Mouse (Mus musculus) heart, postnatal 0 days (tissue): Measurements from ENCODE around the gene Nfe2. TPM values are rescaled to one million over a fixed set of nuclear protein-coding genes. Genes with fewer than 3 reads are reported as not detected.
A peak's percentile ranks its signal among the peaks of the same experiment; 100 is the strongest.

Experiments
- ATAC-seq: fragments of 200-750 bp; cut with Nextera tagmentation; 2 replicates; pipeline ENCODE4 v1.8.0; 2017; ENCODE audit warnings: low read depth, moderate number of reproducible peaks, moderate library complexity; ENCODE audit not compliant: insufficient read depth
- DNase-seq: peaks from one replicate; pipeline ENCODE4 v3.0.0-alpha.2; 2016; ENCODE audit warnings: low spot score
- H3K27ac ChIP-seq: fragments of 300-500 bp; sonication (generic); 2 replicates; pipeline ENCODE4 v1.5.1; 2014; ENCODE audit warnings: low read depth, mild to moderate bottlenecking
- H3K27me3 ChIP-seq: fragments of 300-500 bp; sonication (generic); 2 replicates; pipeline ENCODE4 v1.6.1; 2014; ENCODE audit warnings: low read length, mixed read lengths; ENCODE audit not compliant: control insufficient read depth, insufficient read depth
- H3K36me3 ChIP-seq: fragments of 300-500 bp; sonication (generic); replicated peaks from 2 replicates; pipeline ENCODE4 v1.6.1; 2014; ENCODE audit warnings: low read length, mixed read lengths; ENCODE audit not compliant: control insufficient read depth, insufficient read depth
- H3K4me1 ChIP-seq: fragments of 300-500 bp; sonication (generic); 2 replicates; pipeline ENCODE4 v1.6.1; 2014; ENCODE audit warnings: antibody characterized with exemption; ENCODE audit not compliant: control insufficient read depth, insufficient read depth
- H3K4me2 ChIP-seq: fragments of 300-500 bp; sonication (generic); 2 replicates; pipeline ENCODE4 v1.6.1; 2014; ENCODE audit warnings: low read depth, mild to moderate bottlenecking, low read length, moderate library complexity
- H3K4me3 ChIP-seq: fragments of 300-500 bp; sonication (generic); 2 replicates; pipeline ENCODE4 v1.5.1; 2014; ENCODE audit warnings: low read depth, low read length
- H3K9ac ChIP-seq: fragments of 300-500 bp; sonication (generic); replicated peaks from 2 replicates; pipeline ENCODE4 v1.6.1; 2014; ENCODE audit warnings: low read depth, low read length, mixed read lengths
- H3K9me3 ChIP-seq: fragments of 300-500 bp; sonication (generic); replicated peaks from 2 replicates; pipeline ENCODE4 v1.6.1; 2016; ENCODE audit warnings: low read length; ENCODE audit not compliant: control insufficient read depth
- CTCF ChIP-seq: IDR thresholded peaks from 2 replicates; pipeline ENCODE4 v1.5.1; 2016; ENCODE audit warnings: antibody characterized with exemption, control low read depth, low read depth
- EP300 ChIP-seq: IDR thresholded peaks from 2 replicates; pipeline ENCODE4 v1.6.1; 2016; ENCODE audit warnings: antibody characterized with exemption, low read depth
- WGBS: fragments of 180-500 bp; shearing (Covaris S2); extraction: QIAGEN DNeasy Blood & Tissue Kit; methylation state at CpG from one replicate; pipeline ENCODE4 v1.1.7; 2014; 5-methylcytosine and 5-hydroxymethylcytosine counted together
- polyA plus RNA-seq: library from polyadenylated mRNA; unstranded; fragments of >200 nt; fragmentation: Nextera tagmentation; extraction: Ambion mirVana; gene quantifications from 2 replicates; pipeline ENCODE4 v1.2.1, GENCODE M21; 2015
- total RNA-seq: library from RNA; depleted of rRNA; stranded (reverse); fragments of >200 nt; gene quantifications from 2 replicates; pipeline ENCODE4 v1.2.3, GENCODE M21; 2014; ENCODE audit warnings: low replicate concordance

Nfe2 gene
- total and polyA plus RNA-seq, 2 experiments from 2014 or later, result 1.2 to 1.9 TPM

DNA sequence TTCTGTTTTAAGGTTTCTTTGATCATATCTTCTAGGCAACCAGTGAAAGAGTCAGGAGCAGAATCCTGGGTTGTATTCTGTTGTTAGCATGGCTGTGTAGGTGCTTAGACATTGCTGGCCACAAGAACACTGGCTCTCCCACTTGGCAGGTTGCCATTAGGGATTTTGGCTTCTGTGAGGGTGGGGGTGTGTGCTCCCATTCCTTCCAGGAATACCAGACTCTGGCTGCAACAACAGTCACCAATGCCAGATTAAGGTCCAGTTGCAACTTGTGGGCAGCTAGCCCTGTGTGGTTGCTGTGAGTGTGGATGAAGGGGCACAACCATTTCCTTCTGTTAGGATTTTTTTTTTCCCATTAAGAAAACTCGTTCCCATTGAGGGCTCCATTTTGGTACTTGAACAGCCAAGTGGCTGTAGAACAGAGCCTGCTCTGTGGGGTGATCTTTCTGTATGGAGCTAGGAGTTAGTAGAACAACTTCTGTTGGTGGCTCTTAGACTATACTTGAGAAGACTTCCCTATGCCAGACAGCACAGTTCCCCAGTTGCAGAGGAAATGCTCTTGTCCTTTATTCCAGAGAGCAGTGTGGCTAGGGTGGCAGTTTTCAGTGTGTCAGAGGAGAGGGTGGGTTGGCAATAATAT is 27.7 kb upstream of the Nfe2 start:
- Histone ChIP-seq H3K4me2 (peak overlapping the region; percentile 18; the same call in 1 of the 2 replicates), H3K4me1 (peaks cover 18% of the 10 kb centered on the region), H3K27me3 (no peaks in the 10 kb centered on the region), H3K27ac (peak overlapping the region; percentile 80), H3K4me3 (no peak overlapping the region), H3K36me3 (peaks cover 12% of the 10 kb centered on the region), H3K9ac (0 out of 2 replicates have a peak overlapping the region, but pooled peaks have one; percentile 22), H3K9me3 (no peaks in the 10 kb centered on the region)
- peak; percentile 76 for DNase-seq
- TF ChIP-seq CTCF, result no peak
- 25% methylated on average over 1 of the region's 1 CpGs for WGBS
- ATAC-seq, result peak; percentile 77

DNA sequence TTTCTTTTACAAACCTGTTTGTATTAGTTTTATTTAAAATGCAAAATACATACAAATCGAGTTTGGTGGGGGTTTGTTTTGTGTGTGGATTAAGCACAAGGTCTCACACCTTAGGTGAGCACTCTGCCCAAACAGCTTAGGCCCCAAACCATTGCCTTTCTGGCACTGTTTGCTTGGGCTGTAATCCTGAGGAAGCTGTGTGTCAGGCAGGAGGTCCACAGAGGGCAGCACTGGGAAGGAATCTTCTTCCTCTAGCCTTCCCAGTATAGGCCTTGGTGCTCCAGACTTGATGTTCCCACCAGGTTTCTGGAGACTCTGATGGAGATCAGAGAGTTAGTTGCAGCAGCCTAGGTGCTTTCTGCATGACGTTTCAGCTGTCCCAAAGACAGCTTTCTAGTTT is 26.4 kb upstream of the Nfe2 start:
- WGBS, result 23% methylated on average over 2 of the region's 2 CpGs
- Histone ChIP-seq H3K36me3 (0 out of 2 replicates have a peak, but pooled peaks cover 6% of the 10 kb centered on the region), H3K27me3 (no peaks in the 10 kb centered on the region), H3K4me2 (no peak overlapping the region), H3K9ac (no peak overlapping the region), H3K4me3 (no peak overlapping the region), H3K9me3 (no peaks in the 10 kb centered on the region), H3K4me1 (peaks cover 18% of the 10 kb centered on the region), H3K27ac (peak overlapping the region; percentile 80; the same call in 1 of the 2 replicates)
- TF ChIP-seq CTCF, result peak; percentile 28; the same call in 1 of the 2 replicates
- TF ChIP-seq EP300, result no peak
- ATAC-seq, result no peak
- no peak for DNase-seq

GRCm38 (mm10) chr15:103284066-103284465 is 25.9 kb upstream of the Nfe2 start:
- no peak for ATAC-seq
- 76% methylated on average over 3 of the region's 3 CpGs for WGBS

DNA sequence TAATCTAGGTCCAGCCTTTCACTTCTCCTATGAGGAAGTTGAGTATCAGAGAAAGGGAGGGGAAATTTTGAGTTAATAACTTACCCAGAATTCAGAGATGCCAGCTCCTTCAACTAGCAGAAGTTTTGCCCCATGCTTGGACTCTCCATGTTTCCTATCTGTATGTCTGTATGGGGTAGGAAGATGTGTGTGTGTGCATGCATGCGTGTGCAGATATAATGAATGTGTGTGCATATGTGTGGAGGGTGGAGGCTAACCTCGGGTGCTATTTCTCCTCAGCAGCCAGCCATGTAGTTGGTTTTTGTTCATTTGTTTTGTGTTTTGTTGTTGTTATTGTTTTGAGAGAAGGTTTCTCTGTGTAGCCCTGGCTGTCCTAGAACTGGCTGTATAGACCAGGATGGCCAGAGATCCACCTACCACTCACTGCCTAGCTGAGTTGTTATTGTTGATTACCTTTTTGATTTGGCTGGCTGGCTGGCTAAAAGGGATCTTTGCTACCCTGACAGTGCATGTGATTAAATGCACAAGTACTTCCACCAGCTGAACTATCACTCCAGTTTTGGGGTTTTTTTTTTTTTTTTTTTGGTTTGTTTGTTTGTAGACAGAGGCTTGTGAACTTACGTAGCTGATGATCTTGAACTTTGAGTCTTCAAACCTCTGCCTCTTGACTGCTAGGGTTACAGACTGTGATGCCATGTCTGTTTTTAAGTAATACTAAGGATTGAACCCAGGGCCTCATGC is 23.4 kb upstream of the Nfe2 start:
- no peaks in the 10 kb centered on the region for H3K27me3 ChIP-seq
- DNase-seq, result no peak
- H3K36me3 ChIP-seq, result peaks cover 4% of the 10 kb centered on the region; the same call in 1 of the 2 replicates
- WGBS, result 84% methylated on average over 3 of the region's 3 CpGs
- H3K9ac ChIP-seq, result no peak overlapping the region
- ATAC-seq, result no peak
- H3K4me1 ChIP-seq, result peaks cover 18% of the 10 kb centered on the region
- no peak overlapping the region for H3K27ac ChIP-seq
- H3K9me3 ChIP-seq, result no peaks in the 10 kb centered on the region
- TF ChIP-seq CTCF, result no peak
- TF ChIP-seq EP300, result no peak
- no peak overlapping the region for H3K4me3 ChIP-seq
- no peak overlapping the region for H3K4me2 ChIP-seq

More at GRCm38 (mm10) chr15:103284066-103284465, 25.9 kb upstream of the Nfe2 start:
- no peak for DNase-seq
- 0 out of 2 replicates have a peak, but pooled peaks cover 3% of the 10 kb centered on the region for H3K36me3 ChIP-seq
- no peaks in the 10 kb centered on the region for H3K9me3 ChIP-seq
- H3K27ac ChIP-seq, result no peak overlapping the region
- H3K9ac ChIP-seq, result no peak overlapping the region
- peak; percentile 43 for TF ChIP-seq CTCF
- TF ChIP-seq EP300, result no peak
- peaks cover 18% of the 10 kb centered on the region for H3K4me1 ChIP-seq
- H3K4me3 ChIP-seq, result no peak overlapping the region
- H3K27me3 ChIP-seq, result no peaks in the 10 kb centered on the region
- H3K4me2 ChIP-seq, result no peak overlapping the region

- H3K4me1 ChIP-seq, result peaks cover 14% of the 10 kb centered on the region
- H3K27ac ChIP-seq, result no peak overlapping the region
- 52% methylated on average over 3 of the region's 3 CpGs for WGBS
- H3K27me3 ChIP-seq, result no peaks in the 10 kb centered on the region
- no peak overlapping the region for H3K4me2 ChIP-seq
- no peaks in the 10 kb centered on the region for H3K9me3 ChIP-seq
- H3K9ac ChIP-seq, result no peak overlapping the region
- peak; percentile 66 for TF ChIP-seq CTCF
- no peak for TF ChIP-seq EP300
- peaks cover 6% of the 10 kb centered on the region; the same call in 1 of the 2 replicates for H3K36me3 ChIP-seq
- no peak for ATAC-seq
- DNase-seq, result no peak
- H3K4me3 ChIP-seq, result no peak overlapping the region
These were observed 22.7 kb upstream of the Nfe2 start for GRCm38 (mm10) chr15:103280817-103281464.
